Mouse (Mus musculus): Measurements from ENCODE around the gene Fat3.

DNA sequence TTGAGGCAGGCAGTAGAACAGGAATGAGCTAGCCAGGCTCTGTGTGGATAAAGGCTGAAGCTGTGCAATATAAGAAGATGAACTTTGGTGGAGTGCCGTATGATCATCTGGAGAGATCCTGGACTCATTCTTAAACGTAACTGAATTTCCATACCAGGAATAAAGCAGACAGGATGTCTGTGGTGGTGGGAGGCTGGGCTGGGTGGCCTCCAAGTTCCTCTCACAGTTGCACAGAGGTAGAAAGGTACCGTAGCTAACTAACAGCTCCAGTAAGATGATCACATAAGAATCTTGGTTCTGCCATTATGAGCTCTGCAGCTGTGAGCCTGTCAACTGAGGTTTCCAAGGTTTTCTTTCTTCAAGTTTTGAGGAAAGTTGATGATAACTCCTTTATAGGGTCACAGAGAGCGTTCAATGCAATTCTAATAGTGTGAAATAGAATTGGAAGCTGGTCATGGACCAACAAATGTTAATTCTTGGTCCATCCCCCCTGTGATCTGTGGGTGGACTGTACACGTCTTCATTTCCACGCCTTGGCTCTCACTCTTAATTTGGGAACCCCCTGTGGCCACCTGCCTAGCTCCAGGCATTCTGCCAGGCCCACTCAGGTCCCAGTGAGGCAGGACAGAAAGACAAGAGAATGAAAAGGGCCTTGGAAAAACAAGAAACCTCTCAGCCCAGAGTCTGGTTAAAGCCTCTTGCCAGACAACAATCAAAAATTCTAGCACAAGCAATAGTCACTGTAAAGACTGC lies 547.3 kb downstream of the Fat3 start:
- TF ChIP-seq ZC3H11A (IDR thresholded peaks at IDR 0.05; ENCODE audit: borderline replicate concordance, low read depth, low read length) (no peak), CHD2 (IDR thresholded peaks at IDR 0.05; ENCODE audit: low read depth, low read length) (no peak)

Measured in ES-E14 (cell line).